Mouse (Mus musculus) ovary, postnatal 36 days (tissue): ENCODE data around the gene Syngap1.

Source experiments
- DNase-seq: peaks from one replicate; pipeline ENCODE4 v3.0.0; 2022; ENCODE audit warnings: low spot score, mixed read lengths

Gene Syngap1

GRCm38 (mm10) chr17:26995562-26995961, 54.5 kb downstream of the Syngap1 start:
- no peak for DNase-seq

- DNase-seq, result no peak
Observed at GRCm38 (mm10) chr17:26997661-26998060, 56.6 kb downstream of the Syngap1 start.

- no peak for DNase-seq
Observed at GRCm38 (mm10) chr17:26998283-26998682, 57.2 kb downstream of the Syngap1 start.

GRCm38 (mm10) chr17:26999996-27000395, 58.9 kb downstream of the Syngap1 start:
- DNase-seq, result no peak

- DNase-seq, result no peak
Observed at GRCm38 (mm10) chr17:27001151-27001550, 60.1 kb downstream of the Syngap1 start.

GRCm38 (mm10) chr17:27001889-27002288, 60.8 kb downstream of the Syngap1 start:
- no peak for DNase-seq

GRCm38 (mm10) chr17:27004431-27004830, 63.4 kb downstream of the Syngap1 start:
- peak; percentile 61 for DNase-seq

- no peak for DNase-seq
Observed at GRCm38 (mm10) chr17:27004903-27005485, 63.9 kb downstream of the Syngap1 start.

- DNase-seq, result no peak
Observed at GRCm38 (mm10) chr17:27005644-27006043, 64.6 kb downstream of the Syngap1 start.

- DNase-seq, result no peak
Observed at GRCm38 (mm10) chr17:27008277-27008676, 67.2 kb downstream of the Syngap1 start.

GRCm38 (mm10) chr17:27011167-27011566, 70.1 kb downstream of the Syngap1 start:
- DNase-seq, result no peak

- DNase-seq, result no peak
Observed at GRCm38 (mm10) chr17:27011998-27012672, 71.1 kb downstream of the Syngap1 start.

GRCm38 (mm10) chr17:27012909-27013308, 71.9 kb downstream of the Syngap1 start:
- no peak for DNase-seq

GRCm38 (mm10) chr17:27017564-27018499, 76.8 kb downstream of the Syngap1 start:
- DNase-seq, result peak; percentile 87

GRCm38 (mm10) chr17:27018555-27019196, 77.6 kb downstream of the Syngap1 start:
- no peak for DNase-seq

GRCm38 (mm10) chr17:27021076-27021475, 80.0 kb downstream of the Syngap1 start:
- DNase-seq, result no peak

- DNase-seq, result no peak
Observed at GRCm38 (mm10) chr17:27021736-27022135, 80.7 kb downstream of the Syngap1 start.
